Mouse (Mus musculus) adrenal gland, postnatal 10 days (tissue): ENCODE results near the gene Rgl1. TPM values are rescaled to one million over a fixed set of nuclear protein-coding genes. Genes with fewer than 3 reads are reported as not detected.

Experiments used
- DNase-seq: peaks from one replicate; pipeline ENCODE4 v3.0.0; 2021; ENCODE audit warnings: mixed read lengths
- total RNA-seq, 2 experiments: library from RNA; stranded (reverse); gene quantifications; 2 replicates each; pipeline ENCODE4 v1.2.3; 2021

Rgl1 gene
- total RNA-seq, 2 experiments from 2014 or later, result 37.0 to 57.0 TPM

DNA sequence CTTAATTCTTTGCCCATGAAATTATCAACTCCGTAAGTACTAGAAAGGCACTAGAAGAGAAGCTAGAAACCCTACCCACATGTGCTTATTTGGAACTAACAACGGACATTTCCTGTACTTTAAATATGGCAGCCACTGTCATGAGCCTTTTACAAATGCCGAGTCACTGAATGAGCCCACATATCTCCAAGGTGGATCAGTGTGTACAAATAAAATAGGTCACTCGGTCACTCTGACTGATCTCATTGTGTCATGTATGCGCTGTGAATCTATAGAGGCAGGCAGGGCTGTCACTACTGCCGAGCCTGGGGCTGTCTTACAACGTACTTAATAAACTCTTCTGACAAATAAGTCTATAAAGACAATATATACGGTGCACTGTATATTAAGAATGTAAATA is 181.2 kb downstream of the Rgl1 start:
- no peak for DNase-seq

DNA sequence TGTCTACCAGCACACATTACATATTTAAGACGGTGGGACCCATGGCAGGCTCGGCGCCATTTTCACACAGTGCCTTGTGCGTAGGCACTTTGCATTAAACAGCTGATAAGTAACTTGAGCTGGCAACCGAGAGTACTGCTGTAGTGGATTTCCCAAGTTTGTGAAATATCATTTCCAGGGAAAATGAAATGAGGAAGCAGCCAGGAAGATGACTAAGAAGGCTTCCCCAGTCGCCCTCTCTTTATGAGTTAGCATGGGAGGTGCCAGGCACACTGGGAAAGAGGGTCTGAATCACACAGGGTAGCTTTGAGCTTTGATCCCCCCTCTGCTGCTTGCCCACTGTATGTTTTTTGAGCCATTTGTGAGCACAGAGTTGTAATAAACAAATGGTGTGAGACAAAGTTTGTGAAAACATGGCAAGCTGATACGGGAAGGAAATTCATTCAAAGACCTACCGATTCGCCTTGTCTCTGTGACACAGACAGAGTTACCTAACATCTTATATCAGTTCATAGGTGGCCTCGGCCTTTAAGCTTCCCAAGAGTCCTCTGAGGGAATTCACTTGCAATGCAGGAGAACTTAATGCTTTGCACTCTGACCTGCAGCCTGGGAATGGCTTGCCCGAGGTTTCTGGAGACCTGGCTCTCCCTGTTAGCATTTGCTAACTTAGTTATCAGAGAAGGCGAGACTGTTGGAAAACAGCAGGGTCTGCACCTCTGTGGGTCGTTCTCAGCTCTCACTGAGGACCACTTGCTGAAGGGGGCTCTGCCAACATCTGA is 184.8 kb downstream of the Rgl1 start:
- no peak for DNase-seq

DNA sequence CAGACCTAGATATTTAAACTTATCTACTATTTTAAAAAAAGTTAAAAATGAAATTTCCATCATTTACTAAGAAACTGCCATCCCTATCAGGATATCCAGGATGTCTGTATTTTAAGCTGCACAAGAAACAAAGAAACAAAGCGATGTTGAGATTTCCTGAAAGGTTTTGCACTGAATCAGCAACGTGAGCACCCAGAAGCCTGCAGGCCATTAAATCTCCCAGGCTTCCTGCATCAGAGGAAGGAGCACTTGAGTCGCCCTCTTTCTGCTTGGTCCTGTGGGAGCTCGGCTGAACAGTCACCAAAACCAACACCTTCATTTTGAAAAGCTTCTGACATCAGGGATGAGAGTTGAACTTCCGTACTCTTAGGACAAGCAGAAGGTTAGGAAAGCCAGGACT is 187.2 kb downstream of the Rgl1 start:
- no peak for DNase-seq

DNA sequence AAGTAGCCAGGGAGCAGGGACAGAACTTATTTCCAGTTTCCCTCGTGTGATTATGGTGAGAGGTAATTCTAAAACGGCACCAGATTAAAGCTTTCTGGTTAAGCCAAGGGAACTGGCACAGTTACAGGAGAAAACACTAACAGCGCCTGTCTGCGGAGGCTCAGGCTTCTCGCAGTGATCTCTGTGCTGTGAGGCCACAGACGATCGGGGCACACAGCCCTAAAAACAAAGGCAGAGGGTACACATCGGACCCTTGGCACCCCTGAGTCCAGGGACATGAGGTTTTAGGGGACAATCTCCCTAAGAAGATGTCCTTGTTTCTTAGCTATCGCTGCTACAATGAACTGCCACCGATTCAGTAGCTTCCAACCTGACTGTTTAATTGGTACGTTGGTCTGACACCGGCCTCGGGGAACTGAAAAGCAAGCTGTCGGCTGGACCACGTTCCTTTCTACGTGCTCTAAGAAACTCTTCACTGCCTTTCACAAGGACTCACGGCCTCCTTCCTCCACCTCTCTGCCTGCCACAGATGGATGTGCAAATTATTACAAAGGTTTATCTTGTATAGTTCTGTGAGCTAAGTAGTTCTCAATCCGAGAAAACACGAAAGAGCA is 187.9 kb downstream of the Rgl1 start:
- DNase-seq, result no peak

DNA sequence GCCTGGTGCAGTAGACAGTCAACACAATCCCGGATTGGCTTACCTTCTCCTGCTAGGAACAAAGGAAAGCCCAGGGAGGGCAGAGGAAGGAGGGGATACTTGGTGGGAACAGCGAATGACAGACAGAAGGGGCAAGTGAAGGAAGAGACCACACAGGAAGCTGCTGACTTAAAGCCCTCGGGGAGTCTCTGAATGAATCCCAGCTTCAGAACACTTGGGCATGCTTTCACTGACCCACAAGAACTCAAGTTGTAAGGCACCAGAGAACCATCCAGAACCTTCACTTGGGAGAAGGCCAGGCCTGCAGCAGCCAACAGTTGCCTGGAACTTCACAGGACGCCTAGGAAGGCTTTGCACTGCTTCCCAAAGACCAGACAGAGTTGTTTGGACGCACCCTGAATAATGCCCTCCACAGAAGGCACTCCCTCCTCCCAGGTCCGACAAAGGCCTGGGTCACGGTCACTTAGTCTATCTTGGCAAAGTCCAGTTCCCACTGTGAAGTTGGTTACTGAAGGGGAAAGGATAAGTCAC is 189.5 kb downstream of the Rgl1 start:
- no peak for DNase-seq

DNA sequence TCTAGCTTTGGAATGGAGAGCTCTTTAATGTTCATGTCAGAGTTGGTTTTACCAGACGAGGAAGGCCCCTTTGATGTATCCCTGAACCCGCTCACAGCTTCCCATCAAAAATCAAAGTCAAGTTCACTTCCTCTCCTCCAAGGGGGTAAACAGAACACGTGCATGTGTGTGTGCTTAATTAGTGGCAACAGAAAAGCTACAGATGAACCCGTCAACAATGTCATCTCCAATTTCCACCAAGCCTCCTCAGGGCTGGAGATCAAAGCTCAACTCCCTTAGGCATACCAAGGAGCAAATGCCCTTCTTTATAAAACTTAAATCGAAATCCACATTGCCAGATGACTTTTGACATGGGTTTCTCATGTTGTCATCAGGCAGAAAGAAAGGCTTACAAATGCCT is 191.1 kb downstream of the Rgl1 start:
- no peak for DNase-seq

DNA sequence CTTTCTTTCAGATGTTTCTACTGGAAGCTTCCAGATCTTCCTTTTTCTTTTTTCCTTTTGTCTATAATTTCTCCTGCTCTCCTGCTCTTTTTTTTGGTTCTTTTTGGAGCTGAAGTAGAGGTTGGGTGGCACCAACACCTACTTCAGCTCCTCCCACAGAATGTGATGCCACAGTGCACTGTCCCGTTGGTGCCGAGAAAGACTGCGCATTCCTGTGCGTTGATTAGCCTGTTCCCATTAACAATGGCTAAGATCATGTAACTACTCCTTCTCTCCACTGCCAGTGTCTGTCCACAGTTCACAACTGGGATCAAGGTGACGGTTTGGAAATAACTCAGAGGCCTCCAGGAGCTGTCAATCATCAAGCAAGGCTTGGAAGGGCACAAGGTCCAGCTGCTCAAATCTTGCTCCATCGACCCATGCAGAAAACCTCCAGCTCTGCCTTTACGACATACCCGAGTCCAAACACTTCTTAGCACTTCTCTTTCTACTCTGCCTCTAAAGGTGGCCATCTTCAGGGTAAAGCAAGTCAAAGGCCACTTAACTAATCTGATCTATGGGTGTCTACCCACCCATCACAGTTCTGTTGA is 192.6 kb downstream of the Rgl1 start:
- peak; percentile 33 for DNase-seq

DNA sequence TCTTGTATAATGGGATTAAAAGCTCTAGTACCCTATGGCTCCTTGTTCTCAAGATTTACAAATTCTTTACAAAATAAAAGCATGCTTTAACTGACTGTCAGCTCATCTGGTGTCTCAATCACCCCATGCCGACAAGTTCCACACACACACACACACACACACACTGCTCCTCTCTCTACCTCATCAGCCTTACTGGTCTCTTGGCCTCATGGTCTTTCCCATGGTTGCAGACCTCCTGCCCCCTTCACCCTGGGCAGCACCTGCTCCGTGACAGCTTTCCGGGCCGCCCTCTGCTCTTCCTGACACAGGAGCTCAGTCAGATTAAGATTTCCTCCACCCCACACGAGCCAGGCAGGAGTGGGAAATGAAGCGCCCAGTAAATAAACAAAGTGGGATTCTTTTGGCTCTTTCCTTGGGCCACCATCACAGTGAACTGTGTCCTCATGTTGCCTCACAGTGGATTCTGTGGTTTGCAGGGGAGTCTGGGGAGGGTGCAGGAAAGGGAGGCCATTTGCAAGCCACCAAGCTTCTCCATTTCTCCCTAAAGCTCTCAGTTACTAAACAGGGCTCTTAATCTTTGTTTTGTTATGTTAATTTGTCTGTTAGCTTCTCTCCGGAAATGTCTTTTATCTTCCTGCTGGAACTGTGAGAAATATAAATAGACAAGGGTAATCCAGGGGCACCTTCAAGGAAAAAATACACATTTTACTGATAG is 193.2 kb downstream of the Rgl1 start:
- DNase-seq, result no peak

DNA sequence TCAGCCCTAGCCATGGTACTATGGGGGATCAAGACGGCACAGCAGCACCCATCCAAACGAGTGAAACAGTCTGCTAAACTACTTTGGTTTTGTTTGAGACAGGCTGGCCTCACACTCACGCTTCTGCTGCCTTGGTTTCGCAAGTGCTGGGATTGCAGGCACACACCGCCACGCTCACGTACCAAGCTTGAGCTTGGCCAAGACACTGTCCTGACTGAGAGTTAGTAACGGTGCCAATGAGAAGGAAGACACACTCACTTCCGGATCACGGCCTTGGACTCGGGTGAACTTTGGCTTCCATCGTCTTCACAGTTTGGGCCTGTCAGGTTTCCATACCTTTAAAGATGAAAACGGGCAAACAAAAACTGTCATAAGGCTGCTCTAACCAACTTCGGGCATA is 194.8 kb downstream of the Rgl1 start:
- DNase-seq, result peak; percentile 26

DNA sequence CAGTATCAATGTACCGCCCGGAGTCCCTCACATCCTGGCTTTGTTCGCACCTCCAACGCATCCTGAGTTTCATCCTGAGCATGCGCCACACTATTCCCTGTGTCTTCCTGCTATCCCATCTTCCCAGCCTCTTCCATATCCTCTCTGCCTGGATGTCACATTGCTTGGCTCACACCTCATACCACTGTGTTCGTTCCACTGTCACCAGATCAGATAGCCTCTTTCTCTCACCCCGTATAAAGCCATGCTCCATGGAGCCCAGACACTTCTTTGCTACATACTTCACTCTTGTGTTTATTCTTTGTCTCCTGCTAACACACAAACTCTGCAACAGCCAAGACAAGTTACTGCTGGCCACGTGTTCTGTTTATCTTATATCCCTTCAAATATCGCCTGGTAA is 195.5 kb downstream of the Rgl1 start:
- DNase-seq, result no peak

DNA sequence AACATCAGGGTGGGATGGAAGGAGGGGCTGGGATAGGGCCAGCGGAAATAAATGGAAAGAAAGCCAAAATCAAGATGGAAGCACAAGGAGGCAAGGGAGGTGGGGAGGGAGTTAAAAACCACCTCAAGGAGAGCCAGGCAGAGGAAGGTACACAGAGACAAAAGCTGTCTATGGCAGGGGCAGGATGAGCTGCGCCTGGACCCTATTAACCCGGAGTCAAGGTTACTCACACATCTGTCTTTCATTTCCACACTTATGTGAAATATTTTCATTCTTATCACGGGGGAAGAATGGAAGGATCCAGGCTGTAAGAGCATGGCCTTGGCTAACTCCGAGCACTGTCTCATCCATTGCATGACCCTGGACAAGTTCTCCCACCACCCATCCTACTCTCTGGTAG is 202.9 kb downstream of the Rgl1 start:
- DNase-seq, result no peak

DNA sequence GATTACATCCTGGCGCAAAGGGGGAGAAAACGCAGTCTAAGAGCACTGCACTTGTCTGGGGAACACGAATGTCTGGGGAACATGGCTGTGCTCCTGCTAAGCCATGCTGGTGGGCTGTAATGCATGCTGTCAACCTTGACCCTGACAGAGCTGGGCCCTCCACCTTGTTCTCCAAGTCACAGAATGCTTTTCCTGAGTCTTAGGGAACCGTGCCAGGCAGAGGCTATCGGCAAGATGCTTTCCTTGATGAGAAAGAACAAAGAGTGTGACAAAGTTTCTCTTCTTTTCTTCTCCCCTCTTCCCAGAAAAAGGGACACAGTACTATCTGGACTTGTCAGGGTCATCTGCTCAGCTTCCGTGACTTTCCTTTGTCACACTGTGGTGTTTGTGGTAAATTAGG is 203.3 kb downstream of the Rgl1 start:
- DNase-seq, result no peak

DNA sequence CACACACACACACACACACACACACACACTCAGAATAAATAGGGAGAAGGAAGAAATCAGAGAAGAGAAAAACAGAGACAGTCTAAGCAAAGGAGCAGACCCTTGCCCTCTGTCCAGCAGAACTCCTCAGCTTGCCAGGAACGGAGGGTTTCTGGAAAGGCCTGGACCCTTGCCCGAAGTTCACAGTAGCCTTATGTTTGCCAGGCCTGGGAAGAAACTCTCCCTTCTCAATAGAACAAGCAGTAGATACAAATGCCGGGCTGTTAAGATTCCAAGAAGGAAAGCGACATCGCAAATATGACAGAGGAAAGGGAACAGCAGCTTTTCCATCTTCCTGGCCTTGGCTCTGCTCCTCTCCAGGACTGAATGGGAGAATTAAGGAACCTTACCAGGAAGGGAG is 205.7 kb downstream of the Rgl1 start:
- DNase-seq, result peak; percentile 26

DNA sequence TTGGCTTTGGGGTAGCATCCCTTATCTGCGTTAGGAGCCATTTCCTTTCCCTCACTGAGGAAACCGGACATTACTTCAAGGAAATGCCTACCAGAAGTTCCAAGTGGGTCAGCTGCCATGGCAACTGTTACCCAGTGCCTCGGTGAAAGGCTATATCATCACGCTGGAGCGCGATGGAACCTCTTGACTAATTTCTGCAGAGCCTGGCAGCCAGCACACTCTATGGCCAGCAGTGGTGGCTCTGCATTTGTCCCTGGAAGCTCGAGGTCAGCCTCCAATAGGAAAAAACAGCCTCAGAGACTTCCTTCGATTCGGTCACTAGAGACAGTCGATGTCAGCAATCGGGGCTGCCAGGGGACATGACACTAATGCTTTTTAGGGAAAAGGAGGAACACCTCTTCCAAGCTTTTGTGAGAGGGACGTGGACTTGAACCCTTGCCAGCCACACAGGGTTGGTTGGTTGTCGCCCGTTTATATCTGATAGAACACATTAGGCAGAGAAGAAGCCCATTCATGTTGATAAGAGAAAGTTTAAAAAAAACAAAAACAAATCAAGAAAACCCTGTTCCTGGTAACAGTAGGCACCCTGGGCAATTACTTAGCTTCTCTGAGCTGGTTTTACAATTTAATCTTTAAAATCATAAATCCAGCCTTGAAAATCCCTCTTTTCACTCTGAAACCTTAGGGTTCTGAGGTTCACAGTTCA is 209.4 kb downstream of the Rgl1 start:
- peak; percentile 66 for DNase-seq

DNA sequence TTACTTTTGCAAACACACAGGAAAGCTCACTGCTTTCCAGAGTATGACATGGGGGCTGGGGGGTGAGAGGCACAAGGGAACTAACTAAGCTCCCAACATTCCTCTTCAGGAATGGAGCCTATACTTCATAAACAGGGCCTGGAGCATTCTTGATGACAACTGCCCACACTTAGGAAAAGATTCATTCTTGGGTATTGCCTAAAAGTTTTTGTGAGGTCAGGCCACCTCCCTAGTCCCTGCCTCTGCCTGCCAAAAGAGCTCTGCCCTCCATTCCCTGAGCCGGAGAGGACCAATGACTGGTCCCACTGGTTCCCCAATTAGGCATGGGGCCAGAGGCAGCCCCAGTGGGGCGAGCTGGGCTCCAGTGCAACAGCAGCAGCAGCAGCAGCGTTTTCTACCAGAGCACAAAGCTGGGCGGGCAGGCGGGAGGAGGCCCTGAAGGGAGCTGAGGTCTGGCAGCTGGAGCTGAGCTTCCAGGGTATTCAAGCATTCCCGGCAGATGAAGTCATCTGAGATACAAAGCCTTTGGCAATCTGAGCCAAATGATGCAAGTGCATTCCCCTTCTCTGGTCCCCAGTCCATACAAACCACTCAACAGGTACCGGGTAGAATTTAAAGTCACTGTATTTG is 210.1 kb downstream of the Rgl1 start:
- DNase-seq, result peak; percentile 86

DNA sequence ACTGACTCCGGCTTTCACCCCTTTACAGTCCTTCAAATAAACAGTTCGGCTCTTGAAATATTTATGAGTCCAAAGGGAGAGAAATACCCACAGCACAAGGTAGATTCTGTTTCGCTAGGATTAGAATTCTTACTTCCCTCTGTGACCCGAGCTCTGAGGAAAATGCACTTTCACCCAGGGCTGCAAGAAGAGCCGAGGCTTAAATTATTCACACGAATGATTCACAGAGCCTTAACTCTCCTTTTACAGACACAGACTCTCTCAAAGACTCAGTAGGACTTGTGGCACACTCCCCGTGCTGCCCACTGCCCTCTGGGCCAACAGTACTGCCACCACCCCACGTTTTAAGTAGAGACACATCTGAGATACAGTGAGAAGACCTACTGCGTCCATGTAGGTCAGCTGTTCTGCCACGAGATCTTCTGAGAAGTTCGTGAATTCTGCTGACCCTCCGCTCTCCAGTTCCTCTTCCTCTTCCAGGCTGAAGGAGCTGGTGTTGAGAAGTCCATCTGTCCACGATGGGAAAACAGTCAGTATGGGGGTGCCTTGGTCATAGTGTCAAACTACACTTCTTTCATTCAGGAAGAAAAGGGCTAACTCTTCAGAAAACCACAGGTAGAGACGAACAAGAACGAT is 212.1 kb downstream of the Rgl1 start:
- DNase-seq, result no peak

DNA sequence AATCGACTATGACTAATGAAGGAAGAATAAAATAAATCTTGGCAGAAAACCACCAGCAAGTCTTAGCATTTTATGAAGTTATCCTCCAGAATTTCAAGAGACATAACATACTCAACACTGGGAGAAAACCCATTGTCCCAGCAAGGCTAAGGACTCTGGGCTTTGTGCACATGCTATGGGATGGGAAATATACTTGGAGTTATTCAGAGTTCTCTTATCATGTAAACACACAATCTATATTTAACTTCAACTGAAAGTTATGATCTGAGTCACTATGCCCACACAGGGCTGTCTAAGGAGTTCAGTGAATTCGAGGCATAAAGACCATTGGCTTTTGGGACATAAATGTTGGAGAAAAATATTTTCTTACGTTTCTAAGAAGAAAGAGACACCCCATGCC is 215.2 kb downstream of the Rgl1 start:
- no peak for DNase-seq

DNA sequence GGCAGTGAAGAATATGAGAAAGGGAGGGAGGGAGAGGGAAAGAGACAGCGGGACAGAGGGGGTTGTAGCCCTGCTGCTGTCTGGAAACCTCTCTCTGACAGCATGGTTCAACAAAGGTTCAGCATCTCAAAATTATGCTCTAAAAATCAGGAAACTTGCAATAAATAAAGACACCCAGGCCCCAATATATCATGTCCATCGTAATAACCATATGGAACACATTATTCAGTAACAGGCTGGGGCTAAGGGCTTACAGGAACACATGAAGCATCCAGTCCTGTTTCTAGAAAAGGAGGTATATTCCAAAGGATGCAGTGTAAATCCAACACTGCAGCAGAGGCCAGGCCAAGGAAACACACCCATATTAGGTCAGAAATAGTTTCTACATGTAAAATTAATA is 215.6 kb downstream of the Rgl1 start:
- no peak for DNase-seq

DNA sequence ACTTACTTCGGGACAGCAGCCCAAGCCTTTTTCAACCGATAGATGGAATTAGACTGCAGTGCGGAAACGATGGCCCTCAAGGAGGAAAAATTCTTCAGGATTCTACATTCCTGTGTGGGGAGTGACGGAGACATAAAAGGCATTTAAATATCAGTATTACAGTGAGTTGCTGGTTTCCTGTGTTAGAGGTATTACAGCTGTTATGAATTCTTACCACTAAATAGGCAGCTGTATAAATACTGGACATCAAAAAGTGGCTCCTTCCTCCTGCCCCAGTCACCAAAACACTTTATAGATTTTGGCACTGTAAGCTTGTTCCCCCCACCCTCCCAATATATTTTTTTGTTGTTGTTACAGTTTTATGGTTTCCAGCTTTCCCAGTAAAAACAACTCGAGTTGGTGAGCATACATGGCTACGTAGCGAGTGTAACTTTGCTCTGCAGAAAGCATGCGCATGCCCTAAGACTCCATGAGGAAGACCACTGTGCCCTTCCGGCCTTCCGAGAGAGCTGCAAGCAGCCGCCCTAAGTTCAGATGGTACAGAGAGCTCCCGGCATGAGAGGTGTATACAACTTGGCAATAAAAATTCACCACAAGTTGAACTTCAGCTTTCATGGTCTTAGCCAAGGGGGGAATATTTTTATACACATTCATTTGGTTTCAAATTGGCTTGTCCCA is 217.0 kb downstream of the Rgl1 start:
- DNase-seq, result no peak

DNA sequence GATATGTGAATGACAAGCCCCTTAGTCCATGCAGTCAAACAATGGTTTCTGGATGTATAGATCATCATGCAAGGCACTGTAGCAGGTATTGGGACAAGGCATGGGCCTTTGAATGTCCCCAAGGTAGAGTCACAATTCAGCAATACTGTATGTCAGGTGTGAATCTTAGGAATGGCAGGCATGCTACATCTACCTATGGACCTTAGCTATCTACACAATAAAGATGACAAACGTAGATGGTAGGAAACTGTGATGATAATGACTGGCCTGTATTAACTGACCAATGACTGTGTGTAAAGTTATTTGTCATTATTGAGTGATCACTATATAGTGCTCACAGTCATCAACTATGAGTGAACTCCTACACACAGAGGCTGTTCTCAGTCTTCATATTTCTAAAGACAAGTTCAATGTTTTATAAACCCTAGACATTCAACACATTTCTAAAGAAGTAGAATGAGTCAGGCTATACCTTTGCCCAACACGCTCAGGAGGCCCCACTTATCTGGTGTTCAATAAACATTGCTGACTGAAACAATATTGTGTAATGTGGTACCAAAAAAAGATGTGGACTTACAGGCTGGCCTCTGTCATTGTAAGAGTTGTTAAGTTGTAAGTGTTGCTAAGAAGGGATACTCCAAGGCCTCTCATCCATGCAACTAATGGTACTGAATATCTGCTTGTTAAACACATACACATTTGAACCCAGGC is 222.5 kb downstream of the Rgl1 start:
- DNase-seq, result no peak
